Mouse (Mus musculus): Measurements from ENCODE around the gene Ccdc77.

The Ccdc77 gene

DNA sequence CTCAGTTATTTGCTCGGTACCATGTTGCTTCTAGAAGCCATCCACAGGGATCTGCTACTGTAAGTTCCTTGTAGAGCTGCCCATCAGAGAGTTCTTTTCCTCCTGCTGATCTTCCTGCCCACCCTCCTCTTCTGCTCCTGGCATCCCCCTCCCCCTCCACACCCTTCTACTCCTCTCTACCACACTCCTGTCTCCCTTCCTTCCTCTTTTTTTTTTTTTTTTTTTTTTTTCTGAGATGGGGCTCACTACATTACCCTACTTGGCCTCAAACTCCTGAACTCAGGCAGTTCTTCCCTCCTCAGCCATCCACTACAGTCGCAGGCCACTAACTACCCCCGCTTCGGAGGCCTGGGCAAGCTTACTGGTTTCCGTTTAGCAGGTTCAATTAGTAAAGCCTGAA is 51.7 kb downstream of the Ccdc77 start:
- in situ Hi-C loops (cut with MseI, MboI), result no loop called here

DNA sequence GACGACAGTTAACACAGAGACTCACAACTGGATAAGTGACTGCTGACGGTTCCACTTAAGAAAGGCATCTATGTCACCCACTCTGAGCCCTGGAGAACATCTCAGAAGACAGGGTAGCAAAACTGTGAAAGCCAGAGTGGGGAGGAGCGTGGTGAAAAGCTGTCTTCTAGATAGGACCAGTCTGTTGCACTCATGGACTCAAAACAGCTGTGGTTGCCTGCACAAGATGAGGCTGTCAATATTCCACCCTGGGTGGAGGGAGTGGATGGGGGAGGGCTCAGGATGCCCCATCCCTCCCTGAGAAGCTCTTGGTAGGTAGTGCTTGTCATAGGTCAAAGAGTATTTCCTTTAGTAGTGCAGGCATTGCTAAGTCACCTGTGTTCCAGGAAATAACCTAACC is 54.4 kb downstream of the Ccdc77 start:
- in situ Hi-C loops (cut with MseI, MboI), result no loop called here

DNA sequence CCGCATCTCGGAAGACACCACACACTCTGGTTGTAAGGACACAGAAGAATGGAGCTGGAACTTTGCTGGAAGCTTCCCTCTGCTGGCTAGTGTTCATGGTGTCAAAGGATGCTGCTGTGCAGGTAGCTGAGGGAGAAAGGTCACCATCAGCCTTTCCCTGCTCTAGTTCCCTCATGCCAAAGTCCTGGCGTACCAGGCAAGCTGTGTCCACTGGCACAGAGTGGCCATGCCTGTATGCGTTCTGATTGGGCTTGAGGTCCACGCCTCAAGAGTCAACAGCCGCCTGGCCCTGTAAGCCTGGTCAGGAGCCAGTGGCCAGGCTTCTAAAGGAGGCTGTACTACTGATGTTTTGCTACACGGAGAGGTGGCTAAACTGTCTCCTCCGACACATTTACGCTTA is 54.8 kb downstream of the Ccdc77 start:
- in situ Hi-C loops (cut with MseI, MboI), result no loop called here

DNA sequence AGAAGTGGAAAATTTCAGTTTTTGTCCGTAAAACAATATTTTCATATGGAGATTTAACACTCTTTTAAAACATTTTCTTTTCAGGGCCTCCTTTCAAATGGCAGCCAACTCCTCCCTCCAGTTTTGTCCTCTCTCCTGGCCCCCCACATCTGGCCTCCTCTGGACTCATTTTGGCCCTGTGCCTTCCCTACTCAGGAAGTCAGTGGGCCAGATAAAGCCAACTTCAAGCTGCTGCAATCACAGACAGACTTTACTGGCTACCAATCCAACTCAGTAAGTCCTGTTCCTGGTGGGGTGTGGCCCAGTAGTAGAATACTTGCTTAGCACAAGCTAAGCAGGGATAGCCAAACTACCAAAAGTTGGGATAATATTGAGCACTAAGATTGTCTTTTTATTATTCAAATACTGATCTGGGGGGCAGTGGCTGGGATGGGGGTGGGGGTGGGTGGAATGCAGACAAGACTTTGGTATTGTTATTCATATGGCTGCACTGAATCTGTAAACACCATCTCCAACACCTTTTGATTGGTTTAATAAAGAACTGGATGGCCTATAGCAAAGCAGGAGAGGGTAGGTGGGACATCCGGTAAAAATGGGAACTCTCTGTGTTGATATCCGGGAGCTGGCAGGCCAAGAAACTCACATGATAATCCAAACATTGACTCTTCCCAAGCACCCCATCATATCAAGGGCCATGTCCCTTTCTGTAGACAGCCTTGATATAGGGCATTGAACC is 57.1 kb downstream of the Ccdc77 start:
- in situ Hi-C loops (cut with MseI, MboI), result no loop called here

DNA sequence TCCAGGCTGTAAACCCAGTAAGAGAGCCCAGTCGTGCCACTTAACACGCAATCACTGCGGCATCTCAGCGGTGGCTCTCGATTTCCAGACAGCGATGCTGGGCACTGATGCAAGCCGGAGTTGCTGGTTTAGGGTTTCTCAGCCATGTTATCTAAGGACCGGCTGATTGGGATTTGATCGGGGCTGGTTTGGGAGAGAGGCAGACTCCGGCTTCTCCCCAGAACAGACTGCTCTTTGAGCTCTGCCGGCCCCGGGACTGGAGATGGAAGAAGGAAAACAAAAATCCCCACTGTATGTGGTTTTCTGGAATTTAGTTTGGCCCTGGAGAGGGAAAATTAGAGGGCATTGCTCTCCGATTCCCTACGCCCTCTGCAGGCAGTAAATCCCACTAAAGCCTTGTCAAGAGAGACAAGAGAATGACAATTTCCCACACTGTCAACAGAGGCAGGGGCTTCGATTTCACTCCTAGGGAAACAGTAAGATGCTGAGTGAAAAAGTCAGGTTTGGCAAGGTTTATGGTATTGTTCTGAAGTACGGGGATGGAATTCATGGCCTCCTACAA is 61.3 kb downstream of the Ccdc77 start:
- in situ Hi-C loops (cut with MseI, MboI), result loop anchor here in 1 of 2 experiments (5.0 kb wide), 1 partner anchor 71 kb away; no protein-coding TSS in a partner anchor

DNA sequence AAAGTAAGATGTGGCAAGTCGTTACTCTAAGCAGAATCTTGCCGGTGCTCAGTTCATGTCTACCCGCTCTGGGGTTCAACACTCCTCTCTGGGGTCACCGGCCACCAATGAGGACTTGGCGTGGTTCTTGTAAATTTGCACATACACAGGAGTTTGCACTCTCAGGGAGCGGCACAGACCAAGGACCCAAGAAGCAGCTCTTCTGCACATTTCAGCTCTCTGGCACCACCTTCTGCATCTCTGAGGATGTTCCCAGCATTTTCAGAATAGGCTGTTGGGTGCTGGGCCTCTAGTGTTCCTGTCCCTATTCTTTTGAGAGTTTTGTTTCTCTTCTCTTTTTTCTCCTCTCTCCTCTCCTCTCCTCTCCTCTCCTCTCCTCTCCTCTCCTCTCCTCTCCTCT is 63.0 kb downstream of the Ccdc77 start:
- in situ Hi-C loops (cut with MseI, MboI), result loop anchor here in 1 of 2 experiments (5.0 kb wide), 1 partner anchor 69 kb away; no protein-coding TSS in a partner anchor

DNA sequence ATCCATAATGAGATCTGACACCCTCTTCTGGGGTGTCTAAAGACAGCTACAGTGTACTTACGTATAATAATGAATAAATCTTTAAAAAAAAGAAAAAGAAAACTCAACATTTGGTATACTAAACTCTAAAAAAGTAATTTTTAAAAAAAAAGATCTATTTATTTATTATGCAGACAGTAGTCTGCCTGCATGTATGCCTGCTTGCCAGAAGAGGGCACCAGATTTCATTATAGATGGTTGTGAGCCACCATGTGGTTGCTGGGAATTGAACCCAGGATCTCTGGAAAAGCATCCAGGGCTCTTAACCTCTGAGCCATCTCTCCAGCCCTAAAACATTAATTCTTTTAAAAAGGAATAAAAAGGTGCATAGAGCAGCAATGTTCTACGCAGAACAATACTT is 67.6 kb downstream of the Ccdc77 start:
- in situ Hi-C loops (cut with MseI, MboI), result loop anchor here in 1 of 2 experiments (5.0 kb wide), 1 partner anchor 74 kb away; no protein-coding TSS in a partner anchor

DNA sequence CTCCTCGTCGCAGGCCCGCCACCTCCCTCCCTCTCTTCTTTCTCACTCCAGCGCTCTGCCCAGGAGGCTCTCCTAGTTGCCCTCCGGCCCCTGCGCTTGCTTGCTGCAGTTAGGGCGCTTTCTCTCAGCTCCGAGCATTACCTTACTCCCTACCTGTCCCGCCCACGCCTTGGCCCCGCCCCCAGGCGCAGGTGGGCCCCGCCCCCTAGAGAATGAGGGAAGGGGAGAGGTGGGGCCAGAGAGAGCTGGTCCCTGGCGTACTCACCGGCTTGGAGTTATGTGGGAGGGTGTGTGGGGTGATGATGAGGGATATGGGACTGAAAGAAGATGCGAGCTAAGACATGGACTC is 69.4 kb downstream of the Ccdc77 start:
- in situ Hi-C loops (cut with MseI, MboI), result loop anchor here in 1 of 2 experiments (5.0 kb wide), 1 partner anchor 72 kb away; no protein-coding TSS in a partner anchor

DNA sequence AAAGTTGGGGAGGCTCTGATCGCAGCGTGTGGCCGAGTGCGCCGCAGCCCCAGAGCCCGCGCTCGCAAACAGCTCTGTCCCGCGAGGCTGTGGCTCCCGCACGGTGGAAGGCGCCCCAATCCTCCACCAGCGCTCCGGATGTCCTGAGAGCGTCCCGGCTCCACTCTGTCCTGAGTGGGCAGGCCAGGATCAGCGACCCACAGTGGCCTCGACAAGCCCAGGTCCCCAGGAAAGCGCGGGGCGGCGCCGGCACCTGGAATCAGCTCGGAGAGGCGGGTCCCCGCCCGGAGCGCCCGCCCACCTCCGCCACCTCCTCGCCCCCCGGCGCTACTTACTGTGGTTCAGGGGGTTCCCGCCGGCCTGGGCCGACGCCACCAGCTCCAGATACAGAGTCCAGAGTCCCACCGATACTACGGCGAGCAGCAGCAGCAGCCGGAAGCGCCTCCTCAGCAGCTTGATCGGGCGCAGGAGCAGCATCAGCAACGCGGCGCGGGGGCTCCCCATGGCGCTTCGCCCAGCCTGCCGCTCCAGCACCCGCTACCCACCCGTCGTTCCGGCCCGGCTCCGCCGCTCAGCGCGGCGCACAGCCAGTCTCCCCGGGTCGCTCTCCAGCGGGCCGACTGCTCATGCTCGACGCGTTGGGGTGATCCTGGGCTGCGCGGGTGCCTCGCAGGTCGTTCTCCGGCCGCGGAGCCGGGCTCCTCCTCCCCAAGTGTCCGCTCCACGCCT is 70.0 kb downstream of the Ccdc77 start, which contains the start of the genes D330020A13Rik and B4galnt3:
Gene D330020A13Rik (plus strand): TSS at position 309 of the 729 bp plus-strand sequence.
Gene B4galnt3 (minus strand): TSS at position 504 of the 729 bp plus-strand sequence.
- in situ Hi-C loops (cut with MseI, MboI), result no loop called here

DNA sequence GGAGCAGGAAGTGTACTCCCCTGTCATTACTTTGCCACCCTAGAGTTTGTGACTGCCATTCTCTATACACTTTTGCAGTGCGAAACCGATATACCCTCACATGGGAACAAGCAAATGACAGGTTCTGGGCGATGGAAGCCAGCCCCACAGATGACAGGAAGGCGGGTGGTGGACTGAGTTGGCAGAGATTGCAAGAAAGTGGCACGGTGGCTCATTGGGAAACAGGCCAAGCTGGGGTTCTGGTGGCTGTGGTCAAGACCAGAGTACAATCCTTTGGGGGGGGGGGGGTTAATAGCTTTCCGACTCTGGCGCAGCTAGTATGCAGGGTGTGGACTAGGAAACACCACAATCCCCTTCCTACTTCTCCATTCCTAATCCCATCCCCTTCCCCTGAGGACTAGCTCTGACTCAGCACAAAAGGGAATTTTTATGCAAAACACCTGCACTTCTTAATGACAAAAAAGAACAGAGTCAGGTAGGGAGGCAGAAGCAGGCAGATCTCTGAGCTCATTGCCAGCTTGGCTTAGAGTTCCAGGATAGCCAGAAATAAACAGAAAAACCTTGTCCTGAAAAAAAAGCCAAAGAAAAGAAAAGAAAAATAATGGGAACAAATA is 72.7 kb downstream of the Ccdc77 start:
- in situ Hi-C loops (cut with MseI, MboI), result no loop called here

DNA sequence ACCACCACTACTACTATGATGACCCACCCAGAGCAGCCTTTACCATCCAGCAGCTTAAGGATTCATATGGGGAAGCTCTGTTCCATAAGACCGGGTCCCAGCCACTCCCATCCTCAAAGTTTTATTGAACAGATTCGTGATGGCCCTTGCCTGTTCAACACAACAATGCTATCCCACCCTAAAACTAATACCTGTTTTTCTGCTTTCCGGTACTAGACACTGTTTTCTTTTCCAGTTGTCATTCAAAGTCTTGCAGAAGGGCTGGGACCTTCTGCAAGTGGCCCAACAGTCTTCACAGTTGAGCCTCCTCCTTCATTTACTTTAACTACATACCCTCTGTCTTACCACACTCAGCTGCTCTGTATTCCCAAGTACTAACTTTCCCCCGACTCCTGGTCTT is 74.7 kb downstream of the Ccdc77 start:
- in situ Hi-C loops (cut with MseI, MboI), result no loop called here

DNA sequence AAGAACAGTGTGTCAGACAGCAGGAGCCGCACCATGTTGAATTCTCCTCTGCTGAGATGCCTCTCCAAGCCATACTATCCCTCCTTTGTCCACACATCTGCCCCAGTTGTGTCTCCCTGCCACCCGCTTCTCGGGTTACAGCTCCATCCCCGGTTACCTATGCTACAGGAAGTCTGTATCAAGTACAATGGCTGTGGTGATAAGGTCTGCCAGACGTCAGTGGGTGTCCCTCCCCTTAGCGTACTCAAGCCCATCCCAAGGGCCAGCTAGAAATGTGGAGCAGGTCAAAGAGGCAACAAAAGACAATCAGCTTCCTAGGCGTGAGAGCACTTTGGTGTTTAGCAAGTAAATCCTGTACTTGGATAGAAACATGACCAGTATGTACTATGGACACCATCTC is 75.6 kb downstream of the Ccdc77 start:
- in situ Hi-C loops (cut with MseI, MboI), result no loop called here

DNA sequence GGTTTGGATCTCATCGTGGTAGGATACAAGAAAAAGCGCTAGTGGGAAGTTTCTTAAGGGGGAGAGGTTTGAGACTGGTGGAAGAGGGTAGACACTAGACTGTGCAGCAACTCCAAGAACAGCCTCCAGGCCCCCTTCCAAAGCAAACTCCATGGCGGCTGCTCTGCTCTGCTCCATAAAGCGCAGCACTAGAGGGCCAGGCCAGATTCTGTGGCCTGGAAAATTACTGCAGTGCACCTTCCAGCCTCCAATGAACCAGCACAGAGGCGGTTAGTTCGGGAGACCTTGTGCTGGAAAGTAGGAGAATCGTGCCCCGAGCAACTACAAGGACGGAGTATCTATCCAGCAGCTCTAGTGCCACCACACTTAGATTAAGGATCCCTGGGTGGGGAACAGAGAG is 76.9 kb downstream of the Ccdc77 start:
- in situ Hi-C loops (cut with MseI, MboI), result no loop called here

DNA sequence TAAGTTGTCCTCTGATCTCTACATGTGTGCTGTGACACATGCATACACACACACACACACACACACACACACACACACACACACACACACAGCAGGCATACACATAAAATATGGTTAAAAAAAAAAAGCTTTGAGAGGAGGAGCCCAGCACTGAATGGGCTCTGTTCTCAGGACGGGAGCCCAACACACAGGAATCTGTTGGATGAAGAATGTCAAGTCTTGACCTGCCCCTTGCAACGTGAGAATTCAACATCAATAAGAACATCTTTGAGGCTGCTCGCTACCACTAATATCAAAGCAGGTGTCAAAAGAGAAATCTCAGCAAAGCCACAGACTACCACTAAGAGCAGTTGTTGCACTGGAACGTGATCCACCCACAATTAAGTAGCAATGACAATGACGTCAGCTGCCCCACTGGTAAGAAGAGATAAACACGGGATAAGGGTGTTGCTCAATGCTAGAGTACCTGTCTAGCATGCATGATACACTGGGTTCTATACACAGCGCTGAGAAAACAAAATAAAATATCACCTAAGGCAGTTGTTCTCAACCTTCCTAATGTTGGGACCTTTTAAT is 87.2 kb downstream of the Ccdc77 start:
- in situ Hi-C loops (cut with MseI, MboI), result no loop called here

DNA sequence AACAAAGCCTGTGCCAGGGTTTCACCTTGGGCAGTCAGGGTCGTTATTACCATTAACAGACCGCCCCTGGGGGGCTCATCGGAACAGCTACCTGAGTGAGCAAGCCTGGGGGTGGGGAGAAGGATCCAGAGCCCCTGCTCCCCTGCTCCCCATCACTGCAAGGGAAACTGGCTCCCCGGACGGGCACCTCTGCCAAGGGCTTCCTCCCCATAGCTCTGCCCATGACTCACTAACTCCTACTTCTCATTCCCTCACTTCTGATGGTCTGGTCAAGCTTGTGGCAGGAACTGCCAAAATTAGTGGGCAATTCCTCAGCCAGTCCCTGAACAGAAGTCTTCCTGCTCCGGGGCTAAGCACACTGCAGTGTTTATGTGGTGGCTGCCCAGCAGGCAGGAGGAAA is 88.9 kb downstream of the Ccdc77 start:
- in situ Hi-C loops (cut with MseI, MboI), result no loop called here

DNA sequence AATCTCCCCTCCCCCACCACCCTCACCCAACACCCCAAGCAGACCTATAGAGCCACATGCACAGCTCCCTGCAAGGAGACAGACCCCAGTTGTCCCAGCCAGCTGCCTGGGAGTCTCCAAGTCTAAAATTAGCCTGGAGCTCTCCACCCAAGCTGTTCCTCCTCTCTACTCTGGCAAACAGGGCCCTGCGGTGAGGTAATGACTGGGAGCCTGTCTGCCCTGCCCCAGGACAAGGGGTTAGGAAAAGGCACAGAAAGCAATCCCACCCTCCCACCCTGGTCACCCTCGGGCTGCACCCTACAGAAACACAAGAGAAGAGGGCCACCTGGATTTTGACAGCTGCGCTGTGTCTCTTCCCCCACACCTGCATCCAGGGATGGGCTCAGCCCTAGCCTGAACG is 89.3 kb downstream of the Ccdc77 start:
- in situ Hi-C loops (cut with MseI, MboI), result no loop called here

Measured in mouse trophoblast stem cell (cell line).